Mouse (Mus musculus) granulocyte monocyte progenitor cell, adult 5-6 weeks (primary cell): Measurements from ENCODE around the gene Cfh. TPM values are rescaled to one million over a fixed set of nuclear protein-coding genes. Genes with fewer than 3 reads are reported as not detected.
A peak's percentile ranks its signal among the peaks of the same experiment; 100 is the strongest.
"Not testable (repeated sequence)": the region's sequence is repeated elsewhere in the genome, so short reads cannot be mapped to it uniquely, and the experiment has no call there.

Experiments used
- ATAC-seq: replicated peaks from 2 replicates; pipeline ENCODE4 v1.8.0; 2016; ENCODE audit warnings: mild to moderate bottlenecking, moderate TSS enrichment, inconsistent platforms; ENCODE audit not compliant: poor library complexity, severe bottlenecking
- total RNA-seq, 2 experiments: library from RNA; stranded (forward) in 1 of 2; stranded (reverse) in 1 of 2; fragments of 200-712, 200-1000 nt in 1 of 2; fragments of >200 nt in 1 of 2; fragmentation: Nextera tagmentation in 1 of 2; gene quantifications; 2 replicates each; pipeline ENCODE4 v1.2.3; 2014 to 2017

The Cfh gene
- total RNA-seq (2014; fragmentation: Nextera tagmentation) (not detected in 2 replicates), total RNA-seq (2017) (0.13 and 0.93 TPM in 2 replicates)

GRCm38 (mm10) chr1:140183664-140184063 is at the start of gene Cfh:
Gene Cfh, minus strand, starts transcription at chr1:140183764.
- not testable (repeated sequence) for ATAC-seq

- no peak for ATAC-seq
Observed at GRCm38 (mm10) chr1:140226673-140227072, 43.1 kb upstream of the Cfh start.

- ATAC-seq, result no peak
Observed at GRCm38 (mm10) chr1:140225221-140225620, 41.7 kb upstream of the Cfh start.

GRCm38 (mm10) chr1:140205329-140205728 is 21.8 kb upstream of the Cfh start:
- ATAC-seq, result no peak

GRCm38 (mm10) chr1:140188500-140188899 is 4.9 kb upstream of the Cfh start:
- not testable (repeated sequence) for ATAC-seq

- ATAC-seq, result peak; percentile 5; the same call in 1 of the 2 replicates
Observed at GRCm38 (mm10) chr1:140183208-140183607, 356 bp downstream of the Cfh start.

GRCm38 (mm10) chr1:140180125-140180524 is 3.4 kb downstream of the Cfh start:
- no peak for ATAC-seq

- no peak for ATAC-seq
Observed at GRCm38 (mm10) chr1:140175442-140175841, 8.1 kb downstream of the Cfh start.

- ATAC-seq, result no peak
Observed at GRCm38 (mm10) chr1:140171581-140172154, 11.9 kb downstream of the Cfh start.

GRCm38 (mm10) chr1:140158970-140159369 is 24.6 kb downstream of the Cfh start:
- no peak for ATAC-seq

- ATAC-seq, result no peak
Observed at GRCm38 (mm10) chr1:140069471-140069870, 114.1 kb downstream of the Cfh start.

Other genes with a start within 250 kb of the Cfh start
- not detected in 2 replicates for gene Kcnt2, start 62.4 kb upstream of the Cfh start, total RNA-seq (2014; fragmentation: Nextera tagmentation)
- gene Kcnt2, start 62.4 kb upstream of the Cfh start, total RNA-seq (2017), result not detected in 2 replicates